Mouse (Mus musculus) heart, postnatal 0 days (tissue): Measurements from ENCODE around the gene Ppp3cb. TPM values are rescaled to one million over a fixed set of nuclear protein-coding genes. Genes with fewer than 3 reads are reported as not detected.
"Not testable (repeated sequence)": the region's sequence is repeated elsewhere in the genome, so short reads cannot be mapped to it uniquely, and the experiment has no call there.

ENCODE experiments used
- ATAC-seq: fragments of 200-750 bp; cut with Nextera tagmentation; 2 replicates; pipeline ENCODE4 v1.8.0; 2017; ENCODE audit warnings: low read depth, moderate number of reproducible peaks, moderate library complexity; ENCODE audit not compliant: insufficient read depth
- DNase-seq: peaks from one replicate; pipeline ENCODE4 v3.0.0-alpha.2; 2016; ENCODE audit warnings: low spot score
- H3K27ac ChIP-seq: fragments of 300-500 bp; sonication (generic); 2 replicates; pipeline ENCODE4 v1.5.1; 2014; ENCODE audit warnings: low read depth, mild to moderate bottlenecking
- H3K27me3 ChIP-seq: fragments of 300-500 bp; sonication (generic); 2 replicates; pipeline ENCODE4 v1.6.1; 2014; ENCODE audit warnings: low read length, mixed read lengths; ENCODE audit not compliant: control insufficient read depth, insufficient read depth
- H3K36me3 ChIP-seq: fragments of 300-500 bp; sonication (generic); replicated peaks from 2 replicates; pipeline ENCODE4 v1.6.1; 2014; ENCODE audit warnings: low read length, mixed read lengths; ENCODE audit not compliant: control insufficient read depth, insufficient read depth
- H3K4me1 ChIP-seq: fragments of 300-500 bp; sonication (generic); 2 replicates; pipeline ENCODE4 v1.6.1; 2014; ENCODE audit warnings: antibody characterized with exemption; ENCODE audit not compliant: control insufficient read depth, insufficient read depth
- H3K4me2 ChIP-seq: fragments of 300-500 bp; sonication (generic); 2 replicates; pipeline ENCODE4 v1.6.1; 2014; ENCODE audit warnings: low read depth, mild to moderate bottlenecking, low read length, moderate library complexity
- H3K4me3 ChIP-seq: fragments of 300-500 bp; sonication (generic); 2 replicates; pipeline ENCODE4 v1.5.1; 2014; ENCODE audit warnings: low read depth, low read length
- H3K9ac ChIP-seq: fragments of 300-500 bp; sonication (generic); replicated peaks from 2 replicates; pipeline ENCODE4 v1.6.1; 2014; ENCODE audit warnings: low read depth, low read length, mixed read lengths
- H3K9me3 ChIP-seq: fragments of 300-500 bp; sonication (generic); replicated peaks from 2 replicates; pipeline ENCODE4 v1.6.1; 2016; ENCODE audit warnings: low read length; ENCODE audit not compliant: control insufficient read depth
- CTCF ChIP-seq: IDR thresholded peaks from 2 replicates; pipeline ENCODE4 v1.5.1; 2016; ENCODE audit warnings: antibody characterized with exemption, control low read depth, low read depth
- EP300 ChIP-seq: IDR thresholded peaks from 2 replicates; pipeline ENCODE4 v1.6.1; 2016; ENCODE audit warnings: antibody characterized with exemption, low read depth
- WGBS: fragments of 180-500 bp; shearing (Covaris S2); extraction: QIAGEN DNeasy Blood & Tissue Kit; methylation state at CpG from one replicate; pipeline ENCODE4 v1.1.7; 2014; 5-methylcytosine and 5-hydroxymethylcytosine counted together
- polyA plus RNA-seq: library from polyadenylated mRNA; unstranded; fragments of >200 nt; fragmentation: Nextera tagmentation; extraction: Ambion mirVana; gene quantifications from 2 replicates; pipeline ENCODE4 v1.2.1, GENCODE M21; 2015
- total RNA-seq: library from RNA; depleted of rRNA; stranded (reverse); fragments of >200 nt; gene quantifications from 2 replicates; pipeline ENCODE4 v1.2.3, GENCODE M21; 2014; ENCODE audit warnings: low replicate concordance; rRNA removed

Gene Ppp3cb
- total RNA-seq (22.7 and 27.1 TPM in 2 replicates), polyA plus RNA-seq (23.2 and 25.5 TPM in 2 replicates)

DNA sequence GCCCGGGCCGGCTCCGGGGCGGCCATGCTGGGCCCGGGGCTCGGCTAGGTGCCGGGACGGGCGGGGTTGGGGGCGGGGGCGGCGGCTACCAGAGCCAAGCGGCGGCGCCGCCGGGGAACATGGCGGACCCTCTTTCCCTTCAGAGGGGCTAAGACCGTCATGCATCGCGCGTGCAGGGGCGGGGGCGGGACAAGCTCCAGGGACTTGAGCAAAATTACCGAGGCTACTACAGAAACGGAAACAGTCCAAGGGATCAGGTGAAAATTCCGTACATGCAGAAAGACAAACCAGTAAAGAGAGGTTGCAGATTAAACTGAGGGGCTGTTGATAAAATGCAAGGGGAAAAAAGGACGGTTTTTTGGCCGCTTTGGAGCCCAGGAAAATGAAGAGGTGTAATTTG is at the start of gene Ppp3cb:
TSS of gene Ppp3cb (minus strand) at position 159 of the 400 bp plus-strand sequence.
- Histone ChIP-seq H3K27me3 (no peaks in the 10 kb centered on the region), H3K9ac (peak within 1 kb of the TSS; percentile 95), H3K4me1 (peaks cover 5% of the 10 kb centered on the region; the same call in 1 of the 2 replicates), H3K4me3 (peak within 1 kb of the TSS; percentile 65), H3K36me3 (peaks cover 34% of the 10 kb centered on the region), H3K4me2 (peak within 1 kb of the TSS; percentile 65), H3K27ac (peak within 1 kb of the TSS; percentile 99), H3K9me3 (no peaks in the 10 kb centered on the region)
- TF ChIP-seq EP300 (no peak), CTCF (no peak)
- WGBS: 0% methylated on average over 25 of the region's 29 CpGs
- peak; percentile 88 for ATAC-seq
- DNase-seq: peak; percentile 92

- DNase-seq (no peak), ATAC-seq (no peak)
- H3K9ac ChIP-seq: no peak overlapping the region
- peaks cover 12% of the 10 kb centered on the region; the same call in 1 of the 2 replicates for H3K4me1 ChIP-seq
- H3K27ac ChIP-seq: no peak overlapping the region
- H3K27me3 ChIP-seq: no peaks in the 10 kb centered on the region
- no peaks in the 10 kb centered on the region for H3K9me3 ChIP-seq
- TF ChIP-seq CTCF (no peak), EP300 (no peak)
- 59% methylated on average over 3 of the region's 3 CpGs for WGBS
- no peak overlapping the region for H3K4me2 ChIP-seq
- no peak overlapping the region for H3K4me3 ChIP-seq
- H3K36me3 ChIP-seq: no peaks in the 10 kb centered on the region
These were observed 49.4 kb upstream of the Ppp3cb start for GRCm38 (mm10) chr14:20595781-20596180.

- no peaks in the 10 kb centered on the region for H3K9me3 ChIP-seq
- TF ChIP-seq EP300 (no peak), CTCF (no peak)
- DNase-seq: no peak
- no peak overlapping the region for H3K9ac ChIP-seq
- ATAC-seq: no peak
- peaks cover 33% of the 10 kb centered on the region for H3K36me3 ChIP-seq
- no peak overlapping the region for H3K4me2 ChIP-seq
- WGBS: 65% methylated on average over 5 of the region's 5 CpGs
- H3K27ac ChIP-seq: no peak overlapping the region
- H3K4me1 ChIP-seq: no peaks in the 10 kb centered on the region
- no peak overlapping the region for H3K4me3 ChIP-seq
- no peaks in the 10 kb centered on the region for H3K27me3 ChIP-seq
These were observed 41.1 kb upstream of the Ppp3cb start for GRCm38 (mm10) chr14:20587458-20587857.

GRCm38 (mm10) chr14:20578822-20579407 is 32.5 kb upstream of the Ppp3cb start:
- no peak for ATAC-seq
- no peaks in the 10 kb centered on the region for H3K9me3 ChIP-seq
- no peak overlapping the region for H3K27ac ChIP-seq
- WGBS: 62% methylated on average over 6 of the region's 6 CpGs
- no peak overlapping the region for H3K9ac ChIP-seq
- H3K36me3 ChIP-seq: peaks cover 25% of the 10 kb centered on the region
- no peaks in the 10 kb centered on the region for H3K27me3 ChIP-seq
- no peaks in the 10 kb centered on the region for H3K4me1 ChIP-seq
- H3K4me3 ChIP-seq: no peak overlapping the region
- no peak for DNase-seq
- TF ChIP-seq EP300 (no peak), CTCF (peak; percentile 24; the same call in 1 of the 2 replicates)
- H3K4me2 ChIP-seq: no peak overlapping the region

GRCm38 (mm10) chr14:20576179-20576578 is 29.8 kb upstream of the Ppp3cb start:
- H3K4me1 ChIP-seq: no peaks in the 10 kb centered on the region
- no peak overlapping the region for H3K4me2 ChIP-seq
- no peak overlapping the region for H3K9ac ChIP-seq
- TF ChIP-seq EP300 (no peak), CTCF (peak; percentile 80)
- peak overlapping the region; percentile 79 for H3K27ac ChIP-seq
- H3K4me3 ChIP-seq: no peak overlapping the region
- peak; percentile 89 for DNase-seq
- H3K27me3 ChIP-seq: no peaks in the 10 kb centered on the region
- ATAC-seq: peak; percentile 84
- peaks cover 24% of the 10 kb centered on the region for H3K36me3 ChIP-seq
- WGBS: 33% methylated on average over 7 of the region's 7 CpGs
- H3K9me3 ChIP-seq: no peaks in the 10 kb centered on the region

DNA sequence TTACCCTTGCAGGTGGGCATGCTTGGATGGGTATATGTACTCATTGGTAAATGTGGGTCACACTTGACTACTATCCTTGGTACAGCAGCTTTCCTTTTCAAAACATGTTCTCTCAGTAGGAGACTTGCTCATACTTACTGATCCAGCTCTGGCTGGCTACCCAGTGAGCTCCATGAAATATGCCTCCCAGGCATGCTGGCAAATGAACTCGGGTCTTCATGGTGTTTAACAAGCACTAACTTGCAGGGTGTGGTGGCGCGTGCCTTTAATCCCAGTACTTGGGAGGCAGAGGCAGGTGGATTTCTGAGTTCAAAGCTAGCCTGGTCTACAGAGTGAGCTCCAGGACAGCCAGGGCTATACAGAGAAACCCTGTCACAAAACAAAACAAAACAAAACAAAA is 26.8 kb upstream of the Ppp3cb start:
- not testable (repeated sequence) for H3K27me3 ChIP-seq, H3K27ac ChIP-seq, H3K9ac ChIP-seq, ATAC-seq, H3K4me3 ChIP-seq, H3K4me2 ChIP-seq, DNase-seq, H3K9me3 ChIP-seq, H3K4me1 ChIP-seq
- WGBS: 93% methylated on average over 3 of the region's 3 CpGs
- H3K36me3 ChIP-seq: peaks cover 37% of the 10 kb centered on the region
